Mouse (Mus musculus) forebrain, embryonic 13.5 days (tissue): ENCODE results near the gene Rbm12. TPM values are rescaled to one million over a fixed set of nuclear protein-coding genes. Genes with fewer than 3 reads are reported as not detected.
A peak's percentile ranks its signal among the peaks of the same experiment; 100 is the strongest.

Source experiments
- ATAC-seq: fragments of 200-750 bp; cut with Nextera tagmentation; 2 replicates; pipeline ENCODE4 v1.8.0; 2017
- H3K27ac ChIP-seq: fragments of 300-500 bp; sonication (generic); 2 replicates; pipeline ENCODE4 v1.5.1; 2015; ENCODE audit warnings: inconsistent platforms, mild to moderate bottlenecking, moderate library complexity
- H3K27me3 ChIP-seq: fragments of 300-500 bp; sonication (generic); 2 replicates; pipeline ENCODE4 v1.6.1; 2015; ENCODE audit warnings: mild to moderate bottlenecking, inconsistent platforms
- H3K36me3 ChIP-seq: fragments of 300-500 bp; sonication (generic); 2 replicates; pipeline ENCODE4 v1.6.1; 2015; ENCODE audit warnings: mild to moderate bottlenecking, inconsistent platforms; ENCODE audit not compliant: poor library complexity, severe bottlenecking
- H3K4me1 ChIP-seq: fragments of 300-500 bp; sonication (generic); 2 replicates; pipeline ENCODE4 v1.6.1; 2015; ENCODE audit warnings: inconsistent platforms
- H3K4me2 ChIP-seq: fragments of 300-500 bp; sonication (generic); 2 replicates; pipeline ENCODE4 v1.6.1; 2015; ENCODE audit warnings: inconsistent platforms, mild to moderate bottlenecking, moderate library complexity
- H3K4me3 ChIP-seq: fragments of 300-500 bp; sonication (generic); 2 replicates; pipeline ENCODE4 v1.5.1; 2015; ENCODE audit warnings: mild to moderate bottlenecking, inconsistent platforms
- H3K9ac ChIP-seq: fragments of 300-500 bp; sonication (generic); 2 replicates; pipeline ENCODE4 v1.6.1; 2015; ENCODE audit warnings: mild to moderate bottlenecking, inconsistent platforms
- H3K9me3 ChIP-seq: fragments of 300-500 bp; sonication (generic); replicated peaks from 2 replicates; pipeline ENCODE4 v1.6.1; 2016; ENCODE audit warnings: inconsistent platforms
- WGBS: fragments of 180-500 bp; shearing (Covaris S2); methylation state at CpG from one replicate; pipeline ENCODE4 v1.1.7; 2015; 5-methylcytosine and 5-hydroxymethylcytosine counted together
- polyA plus RNA-seq: library from polyadenylated mRNA; unstranded; fragments of >200 nt; fragmentation: Nextera tagmentation; extraction: Ambion mirVana; gene quantifications from 2 replicates; pipeline ENCODE4 v1.2.1, GENCODE M21; 2015

Rbm12 gene
- polyA plus RNA-seq, 1 experiment from 2014 or later: 30.0 TPM

DNA sequence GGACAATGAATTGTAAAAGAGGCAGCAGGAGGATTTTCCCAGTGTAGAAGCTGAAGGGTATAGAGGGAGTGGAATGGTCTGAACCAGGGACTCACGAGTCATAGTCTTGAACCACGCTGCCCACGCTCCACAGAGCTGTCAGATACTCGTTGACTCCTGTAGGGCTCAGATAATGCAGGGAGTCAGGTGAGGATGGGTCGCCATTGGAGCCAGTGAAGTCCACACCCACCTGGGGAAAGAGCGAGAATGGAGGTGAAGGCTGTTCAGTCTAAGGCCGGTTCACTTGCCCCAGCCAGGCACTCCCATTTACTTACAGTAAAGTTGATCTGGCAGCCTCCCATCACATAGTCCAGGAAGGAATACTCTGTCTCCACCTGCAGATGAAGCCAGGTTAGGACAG is 34.3 kb downstream of the Rbm12 start:
- H3K36me3 ChIP-seq: peaks cover 67% of the 10 kb centered on the region
- no peak overlapping the region for H3K4me2 ChIP-seq
- no peak for ATAC-seq
- no peak overlapping the region for H3K9ac ChIP-seq
- no peak overlapping the region for H3K27ac ChIP-seq
- H3K4me3 ChIP-seq: no peak overlapping the region
- 94% methylated on average over 7 of the region's 7 CpGs for WGBS
- H3K27me3 ChIP-seq: no peaks in the 10 kb centered on the region
- no peaks in the 10 kb centered on the region for H3K9me3 ChIP-seq
- peaks cover 16% of the 10 kb centered on the region; the same call in 1 of the 2 replicates for H3K4me1 ChIP-seq

DNA sequence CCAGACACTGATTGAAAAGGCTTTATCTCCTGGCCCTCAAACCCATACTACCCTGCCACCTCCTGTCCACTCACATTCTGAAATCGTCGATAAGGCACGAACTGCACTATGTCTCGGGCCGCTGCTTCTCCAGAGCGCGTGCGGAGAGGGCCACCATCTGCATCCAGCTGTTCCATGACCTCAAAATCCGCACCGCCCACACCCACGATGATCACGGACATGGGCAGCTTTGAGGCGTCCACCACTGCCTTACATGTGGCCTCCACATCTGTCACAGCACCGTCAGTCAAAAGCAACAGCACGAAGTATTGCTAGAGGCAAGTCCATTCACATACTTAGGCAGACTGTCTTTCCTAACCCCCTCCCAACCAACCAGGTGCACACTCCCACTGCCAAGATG is 38.1 kb downstream of the Rbm12 start:
- H3K4me3 ChIP-seq: no peak overlapping the region
- no peaks in the 10 kb centered on the region for H3K4me1 ChIP-seq
- no peak overlapping the region for H3K27ac ChIP-seq
- WGBS: 96% methylated on average over 15 of the region's 15 CpGs
- no peak for ATAC-seq
- no peaks in the 10 kb centered on the region for H3K9me3 ChIP-seq
- no peak overlapping the region for H3K4me2 ChIP-seq
- no peaks in the 10 kb centered on the region for H3K27me3 ChIP-seq
- H3K9ac ChIP-seq: no peak overlapping the region
- H3K36me3 ChIP-seq: peaks cover 97% of the 10 kb centered on the region

DNA sequence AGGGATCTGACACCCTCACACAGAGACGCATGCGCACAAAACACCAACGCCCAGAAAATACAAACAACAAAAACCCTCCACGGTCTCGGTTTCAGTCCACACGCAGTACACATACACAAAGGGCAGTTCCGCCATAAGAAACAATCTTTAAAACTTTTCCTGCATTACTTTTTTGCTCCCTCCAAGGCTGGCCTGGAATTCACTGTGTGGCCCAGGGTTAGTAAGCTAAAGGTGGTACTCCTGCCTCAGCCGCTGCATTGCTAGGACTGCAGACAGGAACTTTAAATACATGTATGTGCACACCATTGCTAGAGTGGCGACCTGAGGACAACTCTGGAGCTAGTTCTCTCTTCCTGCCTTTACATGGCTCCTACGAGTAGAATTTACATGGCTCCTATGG is 40.5 kb downstream of the Rbm12 start:
- Histone ChIP-seq H3K4me1 (peaks cover 2% of the 10 kb centered on the region; the same call in 1 of the 2 replicates), H3K9ac (no peak overlapping the region), H3K4me3 (no peak overlapping the region), H3K27me3 (no peaks in the 10 kb centered on the region), H3K27ac (no peak overlapping the region), H3K4me2 (no peak overlapping the region), H3K9me3 (no peaks in the 10 kb centered on the region), H3K36me3 (peaks cover 89% of the 10 kb centered on the region)
- no peak for ATAC-seq
- 95% methylated on average over 10 of the region's 10 CpGs for WGBS

DNA sequence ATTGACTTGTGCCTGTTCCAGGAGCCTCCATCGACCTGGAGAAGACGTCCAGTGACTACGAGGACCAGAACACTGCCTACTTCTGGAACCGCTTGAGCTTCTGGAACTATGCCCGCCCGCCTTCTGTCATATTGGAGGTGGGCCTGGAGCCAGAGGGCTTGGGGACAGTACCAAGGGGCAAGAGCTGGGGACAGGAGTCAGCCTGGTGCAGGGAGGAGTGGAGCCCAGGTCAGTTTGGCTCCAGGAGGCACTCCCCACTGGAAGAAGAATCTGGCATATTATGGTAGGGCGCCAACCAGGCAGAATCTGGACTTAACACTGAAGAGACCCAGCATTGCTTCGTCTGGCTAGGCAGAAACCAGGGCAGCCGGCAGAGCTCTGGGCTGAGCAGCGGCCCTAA is 43.9 kb downstream of the Rbm12 start:
- 91% methylated on average over 10 of the region's 10 CpGs for WGBS
- Histone ChIP-seq H3K4me3 (no peak overlapping the region), H3K4me1 (peaks cover 9% of the 10 kb centered on the region), H3K9me3 (no peaks in the 10 kb centered on the region), H3K36me3 (peaks cover 55% of the 10 kb centered on the region), H3K27ac (no peak overlapping the region), H3K4me2 (no peak overlapping the region), H3K27me3 (no peaks in the 10 kb centered on the region), H3K9ac (no peak overlapping the region)
- ATAC-seq: no peak

DNA sequence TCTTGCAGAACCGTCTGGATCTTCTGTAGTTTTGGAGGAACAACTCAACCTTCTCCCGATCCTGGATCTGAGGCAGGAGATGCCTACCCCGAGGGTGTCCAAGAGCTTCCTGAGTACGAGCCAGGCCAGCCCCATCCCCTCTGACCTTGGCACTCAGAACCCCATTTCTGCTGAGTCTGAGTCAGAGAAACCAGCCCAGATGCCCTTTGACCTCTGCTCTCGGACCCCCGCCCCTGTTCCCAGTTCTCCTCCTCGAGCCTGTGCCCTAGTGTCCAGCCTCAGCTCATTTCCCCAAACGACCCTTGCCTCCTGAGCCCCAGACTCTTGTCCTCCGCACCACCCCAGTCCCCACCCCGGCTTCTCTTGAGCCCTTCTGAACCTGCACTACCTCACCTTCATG is 45.7 kb downstream of the Rbm12 start:
- H3K9ac ChIP-seq: peak overlapping the region; percentile 87
- peaks cover 39% of the 10 kb centered on the region for H3K36me3 ChIP-seq
- peak overlapping the region; percentile 94 for H3K4me2 ChIP-seq
- WGBS: 39% methylated on average over 10 of the region's 10 CpGs
- H3K27me3 ChIP-seq: no peaks in the 10 kb centered on the region
- peak; percentile 17; the same call in 1 of the 2 replicates for ATAC-seq
- no peaks in the 10 kb centered on the region for H3K9me3 ChIP-seq
- H3K4me3 ChIP-seq: peak overlapping the region; percentile 73
- H3K4me1 ChIP-seq: peaks cover 9% of the 10 kb centered on the region
- H3K27ac ChIP-seq: no peak overlapping the region

DNA sequence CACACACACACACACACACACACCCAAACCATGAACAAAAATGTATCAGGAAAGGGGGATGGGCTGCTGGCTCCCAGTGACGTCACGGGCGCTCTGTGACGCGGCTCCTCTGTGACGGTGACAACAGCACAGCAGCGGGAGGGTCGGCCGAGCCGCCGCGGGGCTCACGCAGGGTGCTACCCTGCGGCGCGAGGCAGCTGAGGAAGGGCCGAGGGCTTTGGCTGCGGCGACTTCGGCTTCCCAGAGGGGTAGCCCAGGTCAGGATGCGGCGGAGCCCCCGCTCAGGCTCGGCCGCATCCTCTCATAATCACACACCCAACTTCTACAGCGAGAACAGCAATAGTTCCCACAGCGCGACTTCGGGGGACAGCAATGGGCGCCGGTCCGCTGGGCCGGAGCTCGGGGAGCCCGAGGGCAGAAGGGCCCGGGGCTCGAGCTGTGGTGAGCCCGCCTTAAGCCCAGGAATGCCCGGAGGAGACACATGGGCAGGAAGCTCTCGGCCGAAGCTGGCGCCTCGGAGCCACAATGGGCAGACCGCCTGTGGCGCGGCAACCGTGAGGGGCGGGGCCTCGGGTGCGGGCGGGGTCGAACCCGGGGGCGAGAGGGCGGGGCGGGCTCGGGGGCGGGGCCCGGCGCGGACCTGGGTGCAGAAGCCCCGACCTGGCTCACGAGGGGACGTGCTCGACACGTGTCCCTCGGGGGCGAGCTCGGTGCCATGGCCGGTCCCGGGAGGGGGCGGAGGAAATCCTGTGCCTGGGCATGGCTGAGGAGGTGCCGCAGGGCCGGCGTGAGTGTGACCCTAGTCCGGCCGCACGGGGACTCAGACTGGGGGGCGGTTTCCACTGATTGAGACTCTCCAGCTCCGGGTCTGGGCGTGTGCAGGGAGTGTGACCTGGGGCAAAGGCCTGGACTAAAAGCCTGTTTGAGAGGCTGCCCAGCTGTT is 46.4 kb downstream of the Rbm12 start, which contains the start of gene Spag4:
TSS of gene Spag4 (plus strand) at position 77 of the 943 bp plus-strand sequence.
- Histone ChIP-seq H3K27me3 (no peaks in the 10 kb centered on the region), H3K9me3 (no peaks in the 10 kb centered on the region), H3K4me3 (peak within 1 kb of the TSS; percentile 73), H3K9ac (peak within 1 kb of the TSS; percentile 87), H3K27ac (peak within 1 kb of the TSS; percentile 75), H3K4me2 (peak within 1 kb of the TSS; percentile 94), H3K36me3 (peaks cover 32% of the 10 kb centered on the region), H3K4me1 (peaks cover 9% of the 10 kb centered on the region)
- ATAC-seq: peak; percentile 81
- under 1% methylated on average over 74 of the region's 81 CpGs for WGBS

DNA sequence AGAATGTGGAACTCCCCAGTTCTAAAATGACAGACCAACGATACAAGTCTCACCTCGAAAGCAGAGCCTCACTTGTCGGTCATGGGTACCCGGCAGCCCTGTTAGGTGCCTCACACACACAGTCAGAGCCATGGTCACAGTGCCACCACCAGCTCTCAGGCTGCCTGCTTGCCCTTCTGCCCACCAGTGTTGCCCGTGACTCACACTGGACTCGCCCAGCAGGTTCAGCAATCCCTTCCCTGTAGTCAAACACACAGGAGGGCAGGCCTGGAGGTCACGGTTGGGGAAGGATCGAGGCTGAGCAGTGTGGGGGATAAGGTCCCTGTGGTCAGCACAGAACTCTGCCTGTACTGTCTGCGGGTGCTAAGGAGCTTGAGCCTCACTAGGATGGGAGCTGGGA is 59.0 kb downstream of the Rbm12 start, which contains the start of gene Fer1l4:
TSS of gene Fer1l4 (minus strand) at position 132 of the 400 bp plus-strand sequence.
- no peak for ATAC-seq
- no peak within 1 kb of the TSS for H3K9ac ChIP-seq
- 88% methylated on average over 9 of the region's 9 CpGs for WGBS
- no peaks in the 10 kb centered on the region for H3K4me1 ChIP-seq
- H3K4me2 ChIP-seq: no peak within 1 kb of the TSS
- no peak within 1 kb of the TSS for H3K4me3 ChIP-seq
- no peaks in the 10 kb centered on the region; the same call in 1 of the 2 replicates for H3K9me3 ChIP-seq
- H3K36me3 ChIP-seq: no peaks in the 10 kb centered on the region
- H3K27ac ChIP-seq: no peak within 1 kb of the TSS
- H3K27me3 ChIP-seq: no peaks in the 10 kb centered on the region

DNA sequence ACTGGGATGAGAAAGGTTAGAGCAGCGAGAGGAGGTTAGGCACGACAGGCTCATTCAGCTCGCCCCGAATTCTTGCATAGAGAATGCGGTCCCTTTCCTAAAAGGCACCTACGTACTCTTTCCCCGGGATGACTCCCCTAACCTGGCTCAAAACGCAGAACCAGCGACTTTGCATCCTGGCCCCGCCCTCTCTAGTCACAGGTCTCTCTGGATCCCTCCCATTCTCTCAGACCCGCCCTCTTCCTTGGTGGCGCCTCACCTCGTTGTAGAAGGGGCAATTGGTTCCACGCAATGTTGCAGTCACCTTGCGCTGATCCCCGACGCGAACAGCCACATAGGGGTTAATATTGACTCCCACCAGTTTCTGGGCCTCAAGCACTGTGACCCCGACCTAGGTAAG is 63.8 kb downstream of the Rbm12 start:
- 8% methylated on average over 19 of the region's 19 CpGs for WGBS
- Histone ChIP-seq H3K9me3 (no peaks in the 10 kb centered on the region), H3K27ac (no peak overlapping the region), H3K27me3 (peaks cover 5% of the 10 kb centered on the region; the same call in 1 of the 2 replicates), H3K4me3 (no peak overlapping the region), H3K36me3 (no peaks in the 10 kb centered on the region), H3K4me1 (no peaks in the 10 kb centered on the region), H3K4me2 (peak overlapping the region; percentile 24; the same call in 1 of the 2 replicates), H3K9ac (no peak overlapping the region)
- ATAC-seq: no peak

DNA sequence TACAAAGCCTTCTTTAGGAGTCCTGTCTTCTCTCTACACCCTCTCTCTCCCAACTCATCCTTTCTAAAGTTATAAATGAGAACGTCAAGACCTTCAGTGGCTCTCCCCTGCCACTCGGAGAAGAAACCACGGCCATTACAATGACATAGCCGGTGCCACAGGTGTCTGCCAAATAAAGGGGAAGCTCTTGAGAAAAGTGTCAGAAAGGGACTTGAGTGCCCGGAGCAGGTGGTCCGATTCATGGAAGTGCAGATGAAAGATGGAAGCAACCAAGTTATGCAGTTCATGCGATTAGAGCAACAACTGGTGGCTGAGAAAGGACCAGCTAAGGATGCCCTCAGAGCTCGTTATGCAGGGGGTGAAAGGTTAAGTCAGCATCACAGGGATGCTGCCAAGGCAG is 68.9 kb downstream of the Rbm12 start:
- Histone ChIP-seq H3K9ac (no peak overlapping the region), H3K4me1 (no peaks in the 10 kb centered on the region), H3K27ac (no peak overlapping the region), H3K36me3 (no peaks in the 10 kb centered on the region), H3K4me2 (no peak overlapping the region), H3K27me3 (peaks cover 5% of the 10 kb centered on the region; the same call in 1 of the 2 replicates), H3K9me3 (no peaks in the 10 kb centered on the region), H3K4me3 (no peak overlapping the region)
- no peak for ATAC-seq
- 82% methylated on average over 8 of the region's 8 CpGs for WGBS

Other genes with a start within 250 kb of the Rbm12 start
- gene Uqcc1, start 181.7 kb downstream of the Rbm12 start, polyA plus RNA-seq: 69.9 and 73.5 TPM in 2 replicates
- not detected in 2 replicates for gene Gm15557, start 171.2 kb downstream of the Rbm12 start, polyA plus RNA-seq
- gene Gdf5, start 166.6 kb downstream of the Rbm12 start, polyA plus RNA-seq: 2.4 and 4.0 TPM in 2 replicates
- gene Cep250, start 155.5 kb downstream of the Rbm12 start, polyA plus RNA-seq: 23.1 and 25.4 TPM in 2 replicates
- gene 6430550D23Rik, start 104.0 kb downstream of the Rbm12 start, polyA plus RNA-seq: 1.3 TPM in 2 replicates
- gene Ergic3, start 103.9 kb downstream of the Rbm12 start, polyA plus RNA-seq: 264 and 293 TPM in 2 replicates
- not detected in 2 replicates for gene Fer1l4, start 59.0 kb downstream of the Rbm12 start, polyA plus RNA-seq
- gene Spag4, start 46.8 kb downstream of the Rbm12 start, polyA plus RNA-seq: 5.2 and 7.0 TPM in 2 replicates
- 42.6 and 44.9 TPM in 2 replicates for gene Cpne1, start within 50 bp of the Rbm12 start, polyA plus RNA-seq
- gene Gm28036, start 15.1 kb upstream of the Rbm12 start, polyA plus RNA-seq: 20.7 and 21.2 TPM in 2 replicates
- 389 and 451 TPM in 2 replicates for gene Romo1, start 32.1 kb upstream of the Rbm12 start, polyA plus RNA-seq
- 36.7 and 38.8 TPM in 2 replicates for gene Nfs1, start 32.2 kb upstream of the Rbm12 start, polyA plus RNA-seq
- gene Rbm39, start 68.3 kb upstream of the Rbm12 start, polyA plus RNA-seq: 686 and 711 TPM in 2 replicates
- 130 and 133 TPM in 2 replicates for gene Phf20, start 84.5 kb upstream of the Rbm12 start, polyA plus RNA-seq
- 5.4 and 5.7 TPM in 2 replicates for gene Cnbd2, start 200.3 kb upstream of the Rbm12 start, polyA plus RNA-seq
- gene Scand1, start 200.7 kb upstream of the Rbm12 start, polyA plus RNA-seq: 72.2 and 85.3 TPM in 2 replicates